Mouse (Mus musculus) ES-E14 (cell line): Measurements from ENCODE around the gene Cd79b.

ENCODE experiments used
- ZC3H11A ChIP-seq: IDR thresholded peaks from 2 replicates; pipeline ENCODE4 v1.6.1; 2012; ENCODE audit warnings: low read depth, mild to moderate bottlenecking, inconsistent platforms, low read length, borderline replicate concordance
- ZNF384 ChIP-seq: IDR thresholded peaks from 2 replicates; pipeline ENCODE4 v1.6.1; 2012; ENCODE audit warnings: low read depth, low read length, inconsistent platforms

DNA sequence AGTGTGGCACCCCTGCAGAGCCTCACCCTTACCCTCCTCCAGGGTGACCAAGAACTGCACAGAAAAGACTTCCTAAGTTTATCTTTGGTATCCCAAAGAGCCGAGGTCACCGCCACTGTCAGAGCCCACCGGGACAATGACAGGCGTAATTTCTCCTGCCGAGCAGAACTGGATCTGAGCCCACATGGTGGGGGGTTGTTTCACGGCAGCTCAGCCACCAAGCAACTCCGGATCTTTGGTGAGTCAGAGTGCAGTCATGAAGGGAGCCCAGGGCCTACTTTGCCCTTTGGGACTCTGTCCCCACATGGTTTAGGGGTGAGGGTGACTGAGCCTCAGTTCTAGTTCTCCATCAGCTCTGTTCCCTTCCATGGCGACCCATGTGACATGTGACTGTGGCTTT lies 30.4 kb downstream of the Cd79b start:
- TF ChIP-seq ZC3H11A, result no peak
- no peak for TF ChIP-seq ZNF384
